Mouse (Mus musculus): ENCODE measurements around the gene Stambpl1.

DNA sequence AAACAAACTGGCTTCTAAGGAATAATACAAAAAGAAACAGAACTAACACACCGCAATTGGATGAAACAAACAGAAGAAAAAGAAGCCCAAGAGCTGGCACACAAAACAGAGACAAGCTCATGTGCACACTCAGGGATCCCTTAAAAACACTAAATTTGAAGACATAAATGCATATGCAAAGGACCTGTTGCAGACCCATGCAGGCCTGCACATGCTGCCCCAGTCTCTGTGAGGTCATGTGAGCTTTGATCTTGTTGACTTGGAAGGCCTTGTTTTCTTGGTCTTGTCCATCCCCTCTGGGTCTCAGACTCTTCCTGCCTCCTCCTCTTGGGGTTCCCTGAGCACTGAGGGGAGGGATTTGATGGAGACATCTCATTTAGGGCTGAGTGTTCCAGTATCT, 96.7 kb downstream of the Stambpl1 start:
- TF ChIP-seq GATA1 (IDR thresholded peaks at IDR 0.05; ENCODE audit: borderline replicate concordance, low read length): no peak
- TF ChIP-seq FLI1 (IDR thresholded peaks at IDR 0.05; ENCODE audit: low read length): no peak
